Mouse (Mus musculus): ENCODE results near the gene Pbx3.

Pbx3 gene

GRCm38 (mm10) chr2:34289726-34290125 is 83.2 kb downstream of the Pbx3 start:
- no peak for ATAC-seq (ENCODE audit: low TSS enrichment)

DNA sequence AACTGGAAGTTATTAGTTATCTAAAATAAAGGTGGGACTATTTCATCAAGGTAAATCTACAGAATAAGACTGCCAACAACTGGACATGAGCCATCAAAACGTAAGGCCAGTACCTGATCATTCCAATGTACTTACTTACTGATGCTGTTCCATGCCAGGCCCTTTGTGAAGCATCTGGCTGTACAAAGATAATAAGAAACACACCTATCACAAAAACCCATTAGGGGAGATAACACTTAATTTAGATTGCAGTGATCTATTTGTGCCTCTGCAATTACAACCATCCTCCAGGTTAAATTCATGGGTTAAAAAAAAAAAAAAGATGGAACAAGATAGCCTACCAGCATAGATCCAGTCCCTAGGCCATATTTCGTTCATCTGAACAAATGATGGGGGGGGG is 88.7 kb downstream of the Pbx3 start:
- no peak for ATAC-seq (ENCODE audit: low TSS enrichment)

DNA sequence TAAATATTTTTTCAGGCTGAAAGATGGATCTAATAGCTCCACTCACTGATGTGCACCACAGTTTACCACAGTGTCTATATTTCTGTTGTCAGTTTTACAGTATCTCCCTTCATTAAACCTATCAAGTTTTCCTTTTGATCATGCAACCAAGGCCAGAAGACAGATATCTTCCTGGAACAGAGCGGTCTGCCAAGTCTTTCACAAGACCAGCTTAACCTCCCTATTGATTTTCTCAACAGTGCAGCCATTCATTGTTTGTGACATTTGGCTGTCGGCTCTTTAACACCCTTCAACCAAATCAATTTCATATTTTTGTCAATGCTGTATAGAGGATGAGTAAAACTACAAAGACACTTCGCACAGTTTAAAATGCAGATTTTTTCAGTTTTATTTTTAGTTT is 91.9 kb downstream of the Pbx3 start:
- no peak for ATAC-seq (ENCODE audit: low TSS enrichment)

DNA sequence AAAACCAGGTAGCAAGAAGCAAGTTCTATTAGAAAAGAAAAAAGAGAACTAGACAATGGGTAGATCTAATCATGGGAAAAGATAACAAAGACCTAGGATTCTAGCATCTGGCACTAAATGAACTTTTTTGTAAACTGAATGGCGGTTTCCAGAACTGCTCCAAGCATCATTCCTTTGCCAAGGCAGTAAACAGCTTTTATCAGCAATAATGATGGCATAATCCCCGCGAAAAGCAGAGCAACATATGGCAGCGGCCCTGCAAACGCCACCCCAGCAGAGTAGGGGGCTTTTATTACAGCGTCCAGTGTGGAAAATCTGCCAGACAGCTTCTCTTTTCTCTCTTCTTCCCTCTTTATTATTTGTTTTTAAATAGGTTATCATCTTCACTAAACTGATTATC is 93.2 kb downstream of the Pbx3 start:
- no peak for ATAC-seq (ENCODE audit: low TSS enrichment)

DNA sequence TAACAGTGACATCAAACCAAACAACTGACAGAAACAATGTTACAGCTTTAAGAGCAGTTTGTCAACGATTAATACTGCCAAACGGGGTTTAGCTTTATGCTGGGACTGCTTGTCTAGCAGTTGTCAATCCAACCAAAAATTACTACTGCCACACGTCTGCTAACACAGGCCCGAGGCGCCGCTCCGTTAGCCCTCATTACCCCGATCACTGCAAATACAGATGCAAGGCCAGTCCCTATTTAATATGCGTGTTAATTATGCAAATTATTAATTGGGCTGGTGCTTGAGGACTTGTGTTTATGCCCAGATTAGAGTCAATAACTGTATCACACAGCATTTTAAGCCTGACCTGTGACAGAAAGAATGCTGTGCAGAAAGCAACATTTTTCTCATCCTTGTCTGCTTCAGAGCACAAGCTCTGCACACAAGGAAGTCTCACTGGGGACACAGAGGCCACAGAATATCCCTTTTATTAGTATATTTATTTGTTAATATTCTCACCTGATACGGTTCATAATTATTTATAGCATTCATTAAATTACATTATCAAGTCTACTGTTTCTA is 97.2 kb downstream of the Pbx3 start:
- ATAC-seq (ENCODE audit: low TSS enrichment), result no peak

GRCm38 (mm10) chr2:34262046-34262445 is 110.9 kb downstream of the Pbx3 start:
- ATAC-seq (ENCODE audit: low TSS enrichment), result no peak

DNA sequence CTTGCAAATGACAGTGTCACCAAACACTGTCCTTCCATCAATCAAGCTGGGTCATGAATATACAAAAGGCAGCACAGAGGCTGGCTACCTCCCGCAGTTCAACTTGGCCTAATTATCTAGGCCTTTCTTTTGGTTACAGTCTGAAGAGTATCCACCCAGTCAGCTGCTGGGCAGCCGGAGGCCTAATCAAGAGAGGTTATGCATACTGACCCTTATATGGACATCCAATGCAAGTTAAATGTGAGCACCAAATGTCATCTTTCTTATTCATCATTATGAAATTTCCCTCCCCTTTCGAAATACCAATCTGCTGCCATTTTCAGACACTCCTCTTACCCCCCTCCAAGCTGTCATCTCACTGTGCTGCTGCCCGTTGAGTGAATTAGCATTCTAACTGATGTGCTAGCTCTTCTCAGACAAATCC is 112.3 kb downstream of the Pbx3 start:
- ATAC-seq (ENCODE audit: low TSS enrichment), result no peak

GRCm38 (mm10) chr2:34258256-34258655 is 114.7 kb downstream of the Pbx3 start:
- no peak for ATAC-seq (ENCODE audit: low TSS enrichment)

GRCm38 (mm10) chr2:34257611-34258010 is 115.3 kb downstream of the Pbx3 start:
- ATAC-seq (ENCODE audit: low TSS enrichment), result no peak

DNA sequence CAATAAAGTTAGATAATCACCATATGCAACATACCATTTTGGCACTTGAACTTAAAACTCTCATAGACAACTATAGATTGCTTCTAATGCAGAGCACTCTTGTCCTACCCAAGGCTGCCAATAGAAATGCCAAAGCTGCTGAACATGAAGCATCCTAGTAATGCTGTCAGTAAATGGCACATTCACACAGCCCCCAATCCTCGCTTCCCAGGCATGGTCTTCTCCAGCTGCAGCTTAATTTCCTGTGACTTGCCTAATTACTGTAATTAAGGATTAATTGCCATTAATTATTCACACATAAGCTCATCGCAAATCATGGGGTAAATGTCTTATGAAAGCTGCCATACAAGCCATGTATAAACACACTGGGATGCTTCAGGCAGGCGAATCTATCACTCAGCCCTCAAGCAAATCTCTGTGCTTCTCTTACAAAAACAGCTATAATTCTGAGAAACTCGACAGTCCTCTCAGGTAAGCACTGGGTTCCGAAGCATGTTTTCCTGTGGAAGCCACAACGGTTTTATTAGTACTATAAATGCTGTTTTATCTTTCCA is 116.9 kb downstream of the Pbx3 start:
- no peak for ATAC-seq (ENCODE audit: low TSS enrichment)

DNA sequence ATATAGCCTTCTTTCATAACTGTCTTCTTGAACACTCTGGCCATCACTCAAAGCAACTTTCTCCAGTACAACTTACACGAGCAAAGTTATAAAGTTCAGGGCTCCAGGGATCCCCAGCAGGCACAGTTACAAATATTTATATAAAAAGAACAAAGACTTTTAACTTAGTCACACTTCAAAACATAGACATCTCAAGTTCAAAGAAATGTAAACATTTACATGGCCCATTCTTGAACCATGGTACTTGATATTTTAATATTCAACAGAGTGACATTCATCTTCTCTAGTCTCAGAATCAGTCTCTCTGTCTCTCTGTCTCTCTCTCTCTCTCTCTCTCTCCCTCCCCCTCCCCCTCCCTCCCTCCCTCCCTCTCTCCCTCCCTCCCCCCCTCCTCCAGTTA is 119.3 kb downstream of the Pbx3 start:
- no peak for ATAC-seq (ENCODE audit: low TSS enrichment)

DNA sequence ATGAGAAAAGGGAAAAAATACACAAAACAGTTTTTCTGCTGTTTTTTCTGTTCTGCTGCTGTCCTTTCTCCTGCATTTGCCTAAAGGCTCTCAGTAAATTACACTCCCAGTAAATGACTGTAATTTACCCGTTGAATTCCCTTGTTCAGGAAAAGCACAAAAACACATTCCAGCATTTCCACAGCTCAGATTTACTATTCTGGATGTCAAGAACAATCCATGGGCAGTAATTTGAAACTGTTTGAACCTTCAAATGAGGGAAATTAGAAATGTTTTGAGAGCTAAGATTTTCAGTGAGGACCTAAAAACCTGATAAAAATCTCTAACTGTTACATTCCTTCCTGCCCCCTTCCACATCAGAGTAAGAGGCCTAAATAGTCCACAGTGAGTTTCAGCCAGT is 119.8 kb downstream of the Pbx3 start:
- no peak for ATAC-seq (ENCODE audit: low TSS enrichment)

DNA sequence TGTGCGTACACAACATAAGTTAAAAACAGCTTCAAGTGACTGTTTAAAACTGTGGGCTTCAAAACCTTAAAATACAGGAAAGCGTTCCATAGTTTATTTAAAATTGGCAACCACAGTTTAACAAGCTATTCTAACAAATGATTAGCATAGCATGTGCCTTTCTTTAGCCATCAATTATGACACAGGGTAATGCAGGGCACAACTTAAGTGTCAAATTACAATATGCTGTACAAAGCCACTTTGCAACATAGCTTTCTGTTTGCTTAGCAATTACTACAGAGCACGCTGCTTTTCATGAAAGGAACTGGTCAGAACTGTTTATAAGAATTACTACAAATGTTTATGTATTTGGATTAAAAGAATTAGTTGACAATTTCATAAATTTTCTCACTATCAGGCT is 120.7 kb downstream of the Pbx3 start:
- ATAC-seq (ENCODE audit: low TSS enrichment), result no peak

GRCm38 (mm10) chr2:34249961-34250658 is 122.8 kb downstream of the Pbx3 start:
- peak; percentile 70 for ATAC-seq (ENCODE audit: low TSS enrichment)

- ATAC-seq (ENCODE audit: low TSS enrichment), result peak; percentile 97
Observed at GRCm38 (mm10) chr2:34249141-34249960, 123.6 kb downstream of the Pbx3 start.

DNA sequence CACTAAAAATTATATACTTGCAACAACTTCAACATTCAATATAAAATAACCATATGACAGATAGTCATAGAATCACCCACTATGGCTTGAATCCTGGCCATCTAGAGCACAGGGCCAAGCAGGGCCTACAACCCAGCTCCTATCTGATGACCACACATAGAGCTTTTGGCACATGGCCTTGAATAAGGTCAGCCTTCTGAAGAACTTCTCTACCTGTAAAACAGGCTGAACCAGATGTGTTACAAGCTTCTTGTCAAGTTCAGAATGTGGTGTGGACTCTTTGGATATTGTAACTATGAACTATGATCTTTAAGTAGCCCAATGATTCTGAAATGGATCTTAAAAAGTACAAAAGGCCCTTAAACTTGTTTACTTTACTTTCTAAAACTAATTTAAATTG is 132.1 kb downstream of the Pbx3 start:
- no peak for ATAC-seq (ENCODE audit: low TSS enrichment)

- ATAC-seq (ENCODE audit: low TSS enrichment), result no peak
Observed at GRCm38 (mm10) chr2:34239315-34239858, 133.6 kb downstream of the Pbx3 start.

- no peak for ATAC-seq (ENCODE audit: low TSS enrichment)
Observed at GRCm38 (mm10) chr2:34235467-34236075, 137.4 kb downstream of the Pbx3 start.

- ATAC-seq (ENCODE audit: low TSS enrichment), result no peak
Observed at GRCm38 (mm10) chr2:34234274-34234673, 138.7 kb downstream of the Pbx3 start.

GRCm38 (mm10) chr2:34233271-34233670 is 139.7 kb downstream of the Pbx3 start:
- ATAC-seq (ENCODE audit: low TSS enrichment), result no peak

GRCm38 (mm10) chr2:34227688-34228087 is 145.3 kb downstream of the Pbx3 start:
- ATAC-seq (ENCODE audit: low TSS enrichment), result no peak

GRCm38 (mm10) chr2:34225470-34225869 is 147.5 kb downstream of the Pbx3 start:
- no peak for ATAC-seq (ENCODE audit: low TSS enrichment)
